Mouse (Mus musculus) forebrain, postnatal 0 days (tissue): ENCODE data around the gene Robo1. TPM values are rescaled to one million over a fixed set of nuclear protein-coding genes. Genes with fewer than 3 reads are reported as not detected.

ENCODE experiments used
- ATAC-seq: fragments of 200-750 bp; cut with Nextera tagmentation; 2 replicates; pipeline ENCODE4 v1.8.0; 2017; ENCODE audit warnings: mild to moderate bottlenecking, moderate library complexity
- DNase-seq: peaks from one replicate; pipeline ENCODE4 v3.0.0-alpha.2; 2015
- H3K27ac ChIP-seq: fragments of 300-500 bp; sonication (generic); 2 replicates; pipeline ENCODE4 v1.5.1; 2014; ENCODE audit warnings: low read depth, mild to moderate bottlenecking, antibody characterized with exemption, low read length, moderate library complexity, mixed read lengths
- H3K27me3 ChIP-seq: fragments of 300-500 bp; sonication (generic); 2 replicates; pipeline ENCODE4 v1.6.1; 2014; ENCODE audit warnings: mild to moderate bottlenecking, low read length, mixed read lengths; ENCODE audit not compliant: insufficient read depth
- H3K36me3 ChIP-seq: fragments of 300-500 bp; sonication (generic); 2 replicates; pipeline ENCODE4 v1.6.1; 2014; ENCODE audit warnings: mild to moderate bottlenecking, moderate library complexity; ENCODE audit not compliant: insufficient read depth
- H3K4me1 ChIP-seq: fragments of 300-500 bp; sonication (generic); 2 replicates; pipeline ENCODE4 v1.6.1; 2014; ENCODE audit warnings: antibody characterized with exemption; ENCODE audit not compliant: insufficient read depth
- H3K4me2 ChIP-seq: fragments of 300-500 bp; sonication (generic); 2 replicates; pipeline ENCODE4 v1.6.1; 2014; ENCODE audit warnings: low read depth, mild to moderate bottlenecking, moderate library complexity
- H3K4me3 ChIP-seq: fragments of 300-500 bp; sonication (generic); 2 replicates; pipeline ENCODE4 v1.5.1; 2014; ENCODE audit warnings: low read depth, low read length, mixed read lengths
- H3K9ac ChIP-seq: fragments of 300-500 bp; sonication (generic); 2 replicates; pipeline ENCODE4 v1.6.1; 2014; ENCODE audit warnings: mild to moderate bottlenecking
- H3K9me3 ChIP-seq: fragments of 300-500 bp; sonication (generic); 2 replicates; pipeline ENCODE4 v1.6.1; 2016; ENCODE audit warnings: low read length
- CTCF ChIP-seq: sonication (generic); IDR thresholded peaks from 2 replicates; pipeline ENCODE4 v1.5.1; 2016; ENCODE audit warnings: antibody characterized with exemption, control low read depth, low read depth
- WGBS: fragments of 180-500 bp; shearing (Covaris S2); extraction: QIAGEN DNeasy Blood & Tissue Kit; methylation state at CpG from one replicate; pipeline ENCODE4 v1.1.7; 2014; 5-methylcytosine and 5-hydroxymethylcytosine counted together
- polyA plus RNA-seq: library from polyadenylated mRNA; unstranded; fragments of >200 nt; fragmentation: Nextera tagmentation; extraction: Ambion mirVana; gene quantifications from 2 replicates; pipeline ENCODE4 v1.2.1, GENCODE M21; 2015
- total RNA-seq: library from RNA; depleted of rRNA; stranded (reverse); fragments of >200 nt; gene quantifications from 2 replicates; pipeline ENCODE4 v1.2.3, GENCODE M21; 2014

Robo1 gene
- total and polyA plus RNA-seq, 2 experiments from 2014 or later, result 29.0 to 129 TPM

DNA sequence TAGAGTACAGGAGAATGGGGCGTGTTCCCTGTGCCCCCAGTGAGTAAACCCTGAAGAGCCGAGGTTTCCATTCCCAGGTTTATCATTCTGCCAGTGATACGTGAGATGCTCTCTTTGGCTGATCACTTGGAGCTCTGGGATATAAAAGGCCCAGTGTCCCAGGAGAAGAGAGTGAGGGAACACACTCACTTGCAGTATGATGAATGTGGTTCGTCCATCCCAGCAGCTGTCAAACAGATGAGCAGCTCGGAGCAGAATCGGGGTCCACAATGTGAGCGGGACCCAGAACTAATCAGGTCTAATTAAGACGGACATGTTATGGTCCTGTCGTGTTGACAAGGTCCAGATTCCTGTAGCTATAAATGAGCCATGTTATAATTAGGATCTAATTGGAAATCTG lies 94.3 kb downstream of the Robo1 start:
- no peaks in the 10 kb centered on the region for H3K36me3 ChIP-seq
- H3K27ac ChIP-seq, result no peak overlapping the region
- 16% methylated on average over 9 of the region's 9 CpGs for WGBS
- H3K27me3 ChIP-seq, result no peaks in the 10 kb centered on the region
- H3K4me3 ChIP-seq, result no peak overlapping the region
- H3K4me1 ChIP-seq, result no peaks in the 10 kb centered on the region
- TF ChIP-seq CTCF, result no peak
- H3K9me3 ChIP-seq, result no peaks in the 10 kb centered on the region
- no peak overlapping the region for H3K4me2 ChIP-seq
- ATAC-seq (no peak), DNase-seq (no peak)
- no peak overlapping the region for H3K9ac ChIP-seq

GRCm38 (mm10) chr16:72409820-72410219 lies 101.7 kb downstream of the Robo1 start:
- Histone ChIP-seq H3K4me3 (no peak overlapping the region), H3K9ac (no peak overlapping the region), H3K9me3 (no peaks in the 10 kb centered on the region), H3K36me3 (no peaks in the 10 kb centered on the region), H3K4me1 (no peaks in the 10 kb centered on the region), H3K27me3 (no peaks in the 10 kb centered on the region), H3K4me2 (no peak overlapping the region), H3K27ac (no peak overlapping the region)
- DNase-seq, result no peak
- WGBS, result 56% methylated on average over 1 of the region's 1 CpGs
- ATAC-seq, result no peak
- no peak for TF ChIP-seq CTCF

GRCm38 (mm10) chr16:72411669-72412270 lies 103.7 kb downstream of the Robo1 start:
- WGBS, result 55% methylated on average over 5 of the region's 5 CpGs
- ATAC-seq (no peak), DNase-seq (no peak)
- no peaks in the 10 kb centered on the region for H3K27me3 ChIP-seq
- no peaks in the 10 kb centered on the region for H3K4me1 ChIP-seq
- no peak overlapping the region for H3K27ac ChIP-seq
- no peaks in the 10 kb centered on the region for H3K36me3 ChIP-seq
- H3K4me3 ChIP-seq, result no peak overlapping the region
- no peak overlapping the region for H3K4me2 ChIP-seq
- no peak for TF ChIP-seq CTCF
- no peak overlapping the region for H3K9ac ChIP-seq
- H3K9me3 ChIP-seq, result no peaks in the 10 kb centered on the region

DNA sequence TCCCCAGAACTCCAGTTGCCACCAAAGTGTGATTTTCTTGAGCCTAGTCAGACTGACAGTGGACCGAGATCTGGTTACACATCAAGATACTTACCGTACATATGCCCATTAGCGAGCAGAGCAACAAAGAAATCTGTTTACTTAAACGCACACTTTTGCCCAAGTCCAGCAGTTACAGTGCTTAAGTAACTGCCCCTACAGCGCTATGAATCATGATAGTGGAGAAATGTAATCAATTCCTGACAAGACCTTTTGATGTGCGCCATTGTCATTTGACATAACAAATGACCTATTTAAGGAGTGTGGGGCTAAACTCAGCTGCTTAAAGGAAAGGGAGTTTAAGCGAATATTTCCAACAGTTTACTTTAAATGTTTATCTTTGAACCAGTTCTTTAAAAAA lies 104.8 kb downstream of the Robo1 start:
- Histone ChIP-seq H3K4me1 (no peaks in the 10 kb centered on the region), H3K9ac (no peak overlapping the region), H3K27me3 (no peaks in the 10 kb centered on the region), H3K4me3 (no peak overlapping the region), H3K36me3 (no peaks in the 10 kb centered on the region), H3K27ac (no peak overlapping the region), H3K4me2 (no peak overlapping the region), H3K9me3 (no peaks in the 10 kb centered on the region)
- WGBS, result 75% methylated on average over 7 of the region's 7 CpGs
- no peak for TF ChIP-seq CTCF
- ATAC-seq (no peak), DNase-seq (no peak)

- no peak for ATAC-seq
- Histone ChIP-seq H3K27me3 (no peaks in the 10 kb centered on the region), H3K36me3 (no peaks in the 10 kb centered on the region), H3K4me1 (no peaks in the 10 kb centered on the region), H3K27ac (no peak overlapping the region), H3K9me3 (no peaks in the 10 kb centered on the region), H3K9ac (no peak overlapping the region), H3K4me3 (no peak overlapping the region), H3K4me2 (no peak overlapping the region)
- no peak for TF ChIP-seq CTCF
- no peak for DNase-seq
- WGBS, result 78% methylated on average over 5 of the region's 5 CpGs
Measured at GRCm38 (mm10) chr16:72419328-72420066, 111.4 kb downstream of the Robo1 start.

GRCm38 (mm10) chr16:72422426-72422825 lies 114.3 kb downstream of the Robo1 start:
- H3K4me3 ChIP-seq, result no peak overlapping the region
- DNase-seq (no peak), ATAC-seq (no peak)
- no peak overlapping the region for H3K9ac ChIP-seq
- no peak overlapping the region for H3K4me2 ChIP-seq
- WGBS, result 58% methylated on average over 4 of the region's 4 CpGs
- TF ChIP-seq CTCF, result no peak
- no peaks in the 10 kb centered on the region for H3K4me1 ChIP-seq
- no peak overlapping the region for H3K27ac ChIP-seq
- no peaks in the 10 kb centered on the region for H3K27me3 ChIP-seq
- H3K36me3 ChIP-seq, result no peaks in the 10 kb centered on the region
- no peaks in the 10 kb centered on the region for H3K9me3 ChIP-seq

- Histone ChIP-seq H3K27ac (no peak overlapping the region), H3K9ac (no peak overlapping the region), H3K4me2 (no peak overlapping the region), H3K9me3 (no peaks in the 10 kb centered on the region), H3K4me1 (no peaks in the 10 kb centered on the region), H3K36me3 (no peaks in the 10 kb centered on the region), H3K4me3 (no peak overlapping the region), H3K27me3 (no peaks in the 10 kb centered on the region)
- no peak for ATAC-seq
- TF ChIP-seq CTCF, result no peak
- no peak for DNase-seq
Measured at GRCm38 (mm10) chr16:72434396-72434795, 126.3 kb downstream of the Robo1 start.
